Mouse (Mus musculus) adrenal gland, postnatal 36 days (tissue): ENCODE results near the gene Vdac2. TPM values are rescaled to one million over a fixed set of nuclear protein-coding genes. Genes with fewer than 3 reads are reported as not detected.

Source experiments
- DNase-seq, 2 experiments: peaks; one replicate each; pipeline ENCODE4 v3.0.0; 2021; ENCODE audit warnings: mixed read lengths in 1 of 2
- total RNA-seq, 2 experiments: library from RNA; stranded (reverse); gene quantifications; 2 replicates each; pipeline ENCODE4 v1.2.3; 2021

Vdac2 gene
- total RNA-seq, 2 experiments from 2014 or later, result 206 to 231 TPM

DNA sequence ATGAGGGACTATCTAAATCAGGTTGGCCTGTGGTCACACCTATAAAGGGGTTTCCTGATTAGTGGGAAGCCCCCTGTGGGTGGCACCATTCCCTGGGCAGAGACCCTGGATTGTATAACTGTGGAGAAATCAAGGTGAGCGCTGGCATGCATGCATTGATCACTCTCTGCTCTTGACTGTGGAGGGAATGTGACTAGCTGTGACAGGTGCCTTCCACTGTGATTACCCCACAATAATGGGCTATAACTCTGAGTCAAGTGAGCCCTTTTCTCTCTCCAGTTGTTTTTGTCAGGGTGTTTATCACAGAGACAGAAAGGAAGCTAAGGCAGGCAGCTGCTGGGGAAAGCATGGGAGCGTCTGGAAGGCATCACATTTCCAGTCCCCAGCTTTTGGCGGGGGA, 8.8 kb upstream of the Vdac2 start:
- no peak for DNase-seq

DNA sequence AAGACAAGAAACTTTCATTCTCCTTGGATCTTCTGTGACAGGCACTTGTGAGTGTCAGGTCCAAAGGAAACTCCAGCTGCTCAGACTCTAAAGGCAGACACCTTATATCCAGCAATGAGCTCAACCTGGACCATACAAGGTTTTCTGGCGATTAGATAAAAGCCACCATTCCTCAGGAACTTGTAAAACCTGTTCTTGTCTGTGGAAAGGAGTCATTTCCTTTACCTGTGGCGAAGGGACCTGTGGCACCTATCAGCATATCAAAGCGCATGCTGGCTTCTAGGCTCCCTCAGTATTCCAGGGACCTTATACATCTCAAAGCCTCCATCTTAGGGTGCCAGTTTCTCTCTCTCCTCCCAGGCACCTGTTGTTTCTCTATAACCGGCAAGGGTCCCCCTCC, 7.6 kb upstream of the Vdac2 start:
- no peak for DNase-seq

DNA sequence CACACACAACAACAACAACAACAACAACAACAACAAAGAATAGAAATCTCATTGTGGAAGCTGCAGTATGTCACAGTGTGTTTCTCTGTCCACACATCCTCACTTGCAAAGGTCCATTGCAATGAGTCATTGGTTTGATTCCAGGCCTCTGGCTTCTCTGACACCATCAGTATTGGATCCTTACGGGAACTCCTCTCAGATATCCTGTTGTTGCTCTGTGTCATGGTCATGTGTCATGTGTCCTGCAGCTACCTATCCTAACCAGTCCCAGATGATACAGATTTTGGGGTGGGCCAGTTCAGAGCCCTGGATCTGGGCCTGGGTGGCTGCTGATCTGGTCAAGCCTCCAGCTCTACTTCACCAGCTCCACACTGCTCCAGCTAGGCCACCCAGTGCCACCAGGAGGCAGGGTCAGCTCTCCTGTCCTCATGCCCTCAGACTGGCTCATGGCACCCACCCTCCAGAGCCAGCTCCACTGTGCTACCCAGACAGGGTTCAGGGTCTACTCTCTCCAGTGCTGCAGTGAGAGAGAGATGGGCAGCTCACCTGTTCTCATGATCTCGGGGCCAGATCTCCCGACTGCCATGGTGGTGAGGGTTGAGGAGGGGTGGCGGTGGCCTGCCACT, 4.0 kb upstream of the Vdac2 start:
- DNase-seq, result no peak

DNA sequence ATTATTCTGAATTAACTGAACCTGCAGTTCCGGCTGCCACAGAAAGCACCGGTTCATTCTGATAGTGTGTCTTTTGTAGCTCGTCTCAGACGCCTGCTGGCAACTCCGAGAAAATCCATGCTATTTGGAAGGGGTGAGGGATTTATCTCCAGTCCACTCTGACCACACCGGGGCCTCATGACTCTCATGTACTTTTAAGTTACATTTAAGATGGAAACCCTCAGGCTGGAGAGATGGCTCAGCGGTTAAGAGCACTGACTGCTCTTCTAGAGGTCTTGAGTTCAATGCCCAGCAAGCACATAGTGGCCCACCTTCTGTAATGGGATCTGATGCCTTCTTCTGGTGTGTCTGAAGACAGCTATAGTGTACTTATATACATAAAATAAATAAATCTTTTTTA, 2.7 kb upstream of the Vdac2 start:
- DNase-seq, result no peak

DNA sequence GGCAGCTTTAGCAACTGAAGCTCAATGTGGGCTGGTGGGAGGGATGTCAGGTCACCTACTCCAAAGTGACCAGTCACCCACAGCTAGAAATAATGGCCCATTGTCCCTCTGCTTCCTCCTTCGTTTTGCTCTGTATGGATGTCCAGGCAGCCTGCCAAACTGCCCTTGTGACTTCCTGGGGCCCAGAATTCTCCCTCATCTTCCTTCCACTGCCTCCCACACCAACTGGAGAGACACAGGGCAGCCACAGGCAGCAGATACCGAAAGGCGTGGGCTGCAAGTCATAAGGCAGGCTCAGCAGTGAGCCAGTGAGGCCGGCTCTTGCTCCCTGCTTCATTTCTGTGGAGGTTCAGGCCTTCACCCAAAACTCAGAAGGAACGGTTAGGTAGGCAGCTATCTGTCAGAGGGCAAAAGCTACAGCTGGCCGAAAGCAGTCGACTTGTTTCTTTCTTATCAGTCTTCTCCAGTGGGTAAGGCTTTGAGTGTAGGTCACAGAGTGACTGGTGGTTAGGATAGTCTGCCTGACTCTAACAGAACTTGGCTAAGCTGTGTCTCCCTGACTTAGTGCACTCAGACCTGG, 2.2 kb upstream of the Vdac2 start:
- DNase-seq, result peak; percentile 77 to 85

DNA sequence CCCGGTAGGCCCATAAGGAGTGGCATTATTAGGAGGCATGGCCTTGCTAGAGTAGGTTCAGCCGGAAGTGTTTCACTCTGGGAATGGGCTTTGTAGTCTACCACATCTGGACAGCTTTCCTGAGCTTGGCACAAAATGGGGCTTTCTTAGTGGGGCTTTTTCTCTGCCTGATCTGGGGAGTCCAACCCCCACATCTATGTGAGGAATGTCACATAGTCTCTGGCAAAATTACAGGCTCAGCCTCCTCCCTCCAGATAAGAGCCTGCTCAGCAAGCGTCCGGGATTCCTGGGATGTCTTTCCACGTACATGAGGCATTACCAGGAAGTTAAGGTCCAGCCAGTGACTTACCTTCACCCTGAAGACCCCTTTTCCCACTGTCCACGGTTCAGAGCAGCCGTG, 1.1 kb upstream of the Vdac2 start:
- no peak for DNase-seq

DNA sequence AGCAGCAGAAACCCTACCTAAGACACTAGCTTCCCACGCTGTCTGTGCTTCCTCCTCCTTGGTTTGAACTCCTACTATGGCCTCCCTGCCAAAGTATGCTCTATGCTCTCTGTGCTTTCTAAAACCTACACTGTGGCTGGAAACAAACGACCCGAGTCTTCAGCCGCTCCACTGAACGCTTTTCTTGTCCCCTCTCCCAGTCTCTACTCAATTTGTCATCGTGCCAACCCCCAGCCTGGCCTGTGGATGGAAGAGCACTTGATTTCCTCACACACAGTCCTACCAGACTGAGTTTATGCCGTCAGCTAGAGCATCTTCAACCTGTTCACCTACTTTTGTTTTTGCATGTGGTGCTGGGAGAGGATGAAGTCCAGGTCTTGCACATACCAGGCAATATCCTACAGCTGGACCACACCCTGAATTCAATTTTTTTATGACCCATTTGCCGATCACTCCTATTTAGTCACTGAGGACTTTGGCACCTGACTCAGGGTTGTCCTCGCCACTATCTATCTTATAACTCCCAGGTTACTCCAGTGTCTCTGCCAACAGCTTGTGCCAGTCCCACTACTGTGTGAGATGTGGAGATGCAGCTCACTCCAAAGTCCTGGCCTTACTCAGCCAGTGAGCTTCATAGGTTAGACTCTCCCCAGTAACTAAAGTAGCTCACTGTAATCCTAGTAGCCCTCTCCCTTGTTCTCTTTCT, 901 bp downstream of the Vdac2 start:
- no peak for DNase-seq

DNA sequence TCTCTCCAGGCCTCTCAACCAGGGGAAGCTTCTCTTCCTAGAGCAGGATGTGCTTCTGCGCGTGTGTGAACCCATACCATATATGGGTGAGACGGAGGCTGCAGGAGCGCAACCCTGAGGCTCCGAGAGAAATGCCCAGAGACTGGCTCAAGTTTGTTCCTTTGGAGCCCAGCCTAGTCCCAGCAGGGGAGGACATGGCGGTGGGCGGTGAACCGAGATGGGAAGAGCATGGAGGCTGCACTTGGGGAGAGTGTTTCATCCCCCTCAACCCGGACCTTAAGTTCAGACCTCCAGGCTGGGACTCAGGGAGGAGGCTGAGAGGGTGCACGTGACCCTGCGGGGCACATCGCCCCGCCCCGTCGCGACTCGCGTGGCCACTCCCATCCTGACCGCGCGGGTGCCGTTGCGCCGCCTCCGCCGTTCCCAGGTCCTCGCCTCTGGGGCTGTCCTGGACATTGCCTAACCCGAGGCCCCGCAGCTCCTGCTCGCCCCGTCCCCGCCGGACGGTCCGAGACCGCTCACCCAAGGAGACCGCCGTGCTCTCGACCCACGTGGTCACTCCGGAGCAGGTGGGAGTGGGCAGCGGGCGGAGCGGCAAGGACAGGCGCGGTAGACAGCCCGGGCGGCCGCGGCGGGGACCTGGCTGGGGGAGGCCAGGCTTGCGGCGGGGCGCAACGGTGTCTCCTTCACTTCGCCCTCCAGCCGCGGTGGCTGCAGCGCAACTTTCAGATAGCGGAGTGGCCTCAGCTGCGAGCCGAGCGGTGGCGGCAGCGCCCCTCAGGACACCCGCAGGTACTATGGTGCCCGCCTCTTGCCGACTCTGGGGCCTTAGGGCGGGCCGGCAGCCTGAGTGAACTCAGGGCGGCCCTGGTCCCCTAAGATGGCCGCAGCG, 6.1 kb downstream of the Vdac2 start:
- peak; percentile 97 to 98 for DNase-seq

DNA sequence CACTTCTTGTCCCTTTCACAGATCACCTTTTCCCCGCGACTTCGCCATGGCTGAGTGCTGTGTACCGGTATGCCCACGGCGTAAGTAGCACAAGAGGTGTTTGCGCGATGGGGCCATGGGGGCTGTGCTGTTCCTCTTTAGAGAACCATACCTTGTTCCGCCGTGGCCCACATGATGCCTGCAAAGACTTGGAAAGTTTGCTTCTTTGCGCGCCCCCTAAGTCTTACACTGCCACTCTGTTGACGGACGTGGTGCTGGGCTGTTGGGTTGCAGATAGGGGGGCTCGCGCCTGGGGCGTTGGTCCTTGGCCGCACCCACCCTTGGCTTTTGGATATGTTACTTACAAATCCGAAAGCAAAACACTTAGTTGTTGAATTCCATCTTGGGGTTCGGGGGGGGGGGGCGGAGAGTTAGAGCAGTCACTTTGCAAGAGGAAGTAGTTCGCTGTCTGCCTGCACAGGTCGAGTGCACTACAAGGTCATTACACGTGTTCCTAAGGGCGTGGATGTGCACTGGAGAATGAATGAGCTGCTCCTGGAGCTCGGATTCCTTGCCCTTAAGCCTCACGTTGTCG, 6.9 kb downstream of the Vdac2 start:
- DNase-seq, result no peak

DNA sequence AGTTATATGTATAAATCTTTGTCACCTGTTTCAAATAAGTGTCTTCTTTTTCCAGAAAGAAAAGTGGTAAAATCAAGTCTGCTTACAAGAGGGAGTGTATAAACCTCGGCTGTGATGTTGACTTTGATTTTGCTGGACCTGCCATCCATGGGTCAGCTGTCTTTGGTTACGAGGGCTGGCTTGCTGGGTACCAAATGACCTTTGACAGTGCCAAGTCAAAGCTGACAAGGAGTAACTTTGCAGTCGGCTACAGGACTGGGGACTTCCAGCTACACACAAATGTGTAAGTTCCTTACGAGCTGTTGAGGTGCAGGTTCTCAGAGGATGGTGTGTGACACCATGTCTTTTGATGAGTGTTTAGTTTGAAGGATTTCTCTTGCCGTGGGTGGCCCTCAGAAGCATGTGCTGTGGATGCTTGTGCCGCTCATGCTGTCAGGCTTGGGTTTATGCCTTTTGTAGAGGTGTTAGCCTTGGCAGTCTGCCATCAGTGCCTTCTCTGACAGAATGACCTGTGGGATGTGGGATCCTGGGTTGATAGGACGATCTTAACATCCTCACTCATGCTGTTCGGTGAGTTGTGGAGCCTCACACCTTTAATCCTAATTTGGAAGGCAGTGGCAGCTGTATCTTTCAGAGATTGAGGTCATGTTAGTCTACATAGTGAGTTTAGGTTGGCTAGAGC, 13.4 kb downstream of the Vdac2 start:
- DNase-seq, result no peak

DNA sequence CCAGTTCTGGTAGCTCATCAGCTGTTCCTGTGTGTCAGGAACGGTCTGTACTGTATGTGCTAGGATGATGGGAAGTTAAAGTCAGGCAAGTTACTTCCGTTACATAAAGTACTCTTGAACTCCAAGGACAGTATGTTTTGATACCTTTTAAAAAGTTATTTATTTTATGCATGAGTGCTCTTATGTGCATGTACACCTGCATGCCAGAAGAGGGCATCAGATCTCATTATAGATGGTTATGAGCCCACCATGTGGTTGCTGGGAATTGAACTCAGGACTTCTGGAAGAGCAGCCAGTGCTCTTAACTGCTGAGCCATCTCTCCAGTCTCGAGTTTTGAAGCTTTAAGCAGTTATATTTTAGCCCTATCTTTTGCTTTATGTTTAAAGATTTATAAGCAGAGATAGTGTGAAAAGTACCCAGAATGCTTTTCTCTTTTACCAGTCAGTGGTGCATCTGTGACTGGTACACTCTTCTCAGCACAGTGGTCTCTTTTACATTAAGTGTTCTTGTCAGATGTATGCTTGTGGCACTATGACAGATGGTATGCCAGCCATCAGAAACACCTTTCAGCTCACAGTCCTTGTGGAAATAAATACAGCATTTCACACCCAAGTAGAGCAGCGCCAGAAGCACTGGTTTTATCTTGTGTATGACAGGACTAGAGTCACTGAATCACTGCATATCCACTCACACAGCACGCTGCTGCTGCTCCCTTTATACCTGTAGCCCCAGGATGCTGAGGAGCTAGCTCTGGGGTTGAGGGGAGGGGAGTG, 17.0 kb downstream of the Vdac2 start:
- no peak for DNase-seq

DNA sequence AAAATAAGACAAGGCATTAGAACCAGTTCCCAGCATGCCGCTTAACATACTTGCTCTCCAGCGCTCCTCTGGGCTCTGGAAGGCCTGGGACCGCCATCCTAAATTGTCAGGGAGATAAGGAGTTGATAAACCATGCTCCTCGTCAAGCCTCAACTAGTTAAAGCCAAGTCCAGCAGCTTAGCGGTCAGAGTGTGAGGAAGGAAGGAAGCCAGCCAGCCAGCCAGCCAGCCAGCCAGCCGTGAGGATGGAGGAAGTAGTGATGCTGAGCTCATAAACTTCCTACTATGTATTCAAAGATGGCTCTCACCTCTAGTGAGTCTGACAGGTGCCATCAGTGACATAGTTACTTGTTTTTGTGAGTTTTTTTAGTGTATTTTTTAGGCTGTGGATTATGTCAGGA, 18.2 kb downstream of the Vdac2 start:
- DNase-seq, result no peak

DNA sequence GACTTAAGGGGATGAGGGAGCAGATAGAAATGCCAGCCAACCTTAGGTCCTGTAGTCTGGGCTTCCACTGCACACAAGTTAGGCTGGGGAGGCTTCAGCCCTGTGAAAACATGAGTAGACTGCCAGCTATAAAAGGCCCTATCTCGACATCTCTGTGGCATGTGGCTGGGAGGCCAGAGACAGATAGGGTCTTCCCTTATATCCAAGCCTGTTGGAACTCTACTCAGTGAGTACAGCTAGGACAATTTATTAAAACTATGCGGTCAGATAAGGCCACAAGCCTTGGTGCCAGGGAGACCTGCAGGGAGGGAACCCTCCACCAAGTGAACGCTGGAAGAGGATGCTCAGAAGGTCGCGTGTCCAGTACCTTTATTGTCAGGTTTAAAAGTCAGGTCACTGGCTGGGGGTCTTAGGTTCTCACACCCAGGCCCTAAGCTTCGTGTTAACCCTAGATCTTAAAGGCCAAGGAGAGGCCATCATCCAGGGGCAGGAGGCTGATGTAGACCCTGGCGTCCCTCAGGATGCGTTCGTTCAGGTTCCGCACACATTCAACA, 21.9 kb downstream of the Vdac2 start:
- DNase-seq, result no peak

DNA sequence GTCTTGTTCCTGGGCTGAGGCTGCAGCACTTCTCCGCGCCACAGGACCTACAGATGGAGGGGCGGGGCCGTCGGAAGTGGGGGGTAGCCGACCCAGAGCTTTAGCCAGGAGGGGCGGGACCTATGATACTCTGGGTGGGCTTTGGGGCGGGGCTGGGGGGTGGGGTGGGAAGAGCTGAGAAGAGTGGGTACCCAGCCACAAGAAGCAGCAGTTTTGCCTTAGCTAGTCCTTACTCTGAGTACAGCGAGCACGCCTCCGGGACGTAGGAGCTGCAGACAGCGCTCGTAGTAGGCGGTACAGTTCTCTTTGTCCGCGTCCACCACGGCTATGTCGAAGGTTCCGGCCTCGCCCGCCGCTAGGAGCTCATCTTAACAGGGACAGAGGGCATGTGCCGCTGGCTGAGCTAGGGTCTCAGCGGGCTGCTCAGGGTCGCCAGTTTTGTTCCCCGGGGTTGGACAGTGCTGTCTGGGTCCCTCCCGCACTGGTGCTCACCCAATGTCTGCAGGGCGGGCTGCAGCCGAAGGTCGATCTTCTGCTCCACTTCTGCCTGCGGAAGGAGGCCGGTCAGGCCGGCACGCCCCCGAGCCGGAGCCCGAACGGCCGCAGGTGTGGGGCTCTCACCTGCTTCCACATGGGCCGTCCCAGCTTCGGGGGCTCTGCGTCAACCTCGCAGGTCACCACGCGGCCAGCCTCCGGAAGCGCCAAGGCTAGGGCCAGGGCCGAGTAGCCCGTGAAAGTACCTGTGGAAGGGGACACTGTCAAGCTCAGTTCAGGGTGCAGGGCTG, 22.5 kb downstream of the Vdac2 start:
- DNase-seq, result peak; percentile 52 to 62

DNA sequence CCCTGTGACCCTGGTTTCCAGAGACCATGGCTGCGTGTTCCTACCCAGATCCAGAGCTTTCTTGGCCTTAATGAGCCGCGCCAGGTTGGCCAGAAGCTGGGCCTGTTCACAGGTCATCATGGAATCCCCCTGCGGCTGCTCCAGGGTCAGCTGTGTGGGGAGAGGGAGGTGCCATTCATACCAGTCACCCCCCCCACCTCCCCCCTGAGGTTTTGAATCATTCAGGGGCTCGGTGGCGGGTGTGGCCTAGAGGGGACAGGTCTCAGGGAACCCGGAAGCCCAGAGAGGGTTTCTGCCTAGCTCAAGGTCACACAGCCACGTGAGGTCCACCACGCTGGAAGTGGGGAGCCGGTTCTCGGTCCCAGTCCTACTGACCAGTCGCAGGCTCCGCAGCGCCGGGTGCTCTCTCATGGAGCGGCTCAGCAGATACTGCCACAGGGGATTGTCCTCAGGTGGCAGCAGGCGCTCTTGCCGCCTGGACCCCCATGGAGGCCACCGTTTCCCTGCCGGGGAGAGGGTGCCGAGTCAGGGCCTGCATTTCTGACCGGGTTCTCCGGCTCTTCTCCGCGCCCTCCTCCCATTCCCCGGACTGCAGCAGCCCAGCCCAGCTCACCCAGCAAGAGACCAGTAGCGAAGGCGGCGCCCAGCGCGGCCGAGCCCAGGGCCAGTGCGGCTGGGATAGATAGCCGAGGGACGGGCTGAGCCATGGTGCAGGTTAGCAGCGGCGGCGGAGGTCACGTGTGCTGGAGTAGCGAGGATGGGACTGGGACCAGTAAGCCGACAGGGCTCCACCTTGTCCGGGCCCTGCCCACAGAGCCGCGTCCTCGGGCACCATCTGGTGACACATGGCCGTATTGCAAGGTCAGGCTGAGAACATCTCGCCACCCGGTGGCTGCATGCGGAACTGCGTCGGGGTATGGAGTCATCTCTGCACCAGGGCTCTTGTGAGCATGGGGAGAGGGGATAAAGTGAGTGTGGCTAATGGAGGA, 23.4 kb downstream of the Vdac2 start, which contains the start of gene Comtd1:
TSS of gene Comtd1 (minus strand) at position 812 of the 989 bp plus-strand sequence.
- peak; percentile 95 to 96 for DNase-seq

DNA sequence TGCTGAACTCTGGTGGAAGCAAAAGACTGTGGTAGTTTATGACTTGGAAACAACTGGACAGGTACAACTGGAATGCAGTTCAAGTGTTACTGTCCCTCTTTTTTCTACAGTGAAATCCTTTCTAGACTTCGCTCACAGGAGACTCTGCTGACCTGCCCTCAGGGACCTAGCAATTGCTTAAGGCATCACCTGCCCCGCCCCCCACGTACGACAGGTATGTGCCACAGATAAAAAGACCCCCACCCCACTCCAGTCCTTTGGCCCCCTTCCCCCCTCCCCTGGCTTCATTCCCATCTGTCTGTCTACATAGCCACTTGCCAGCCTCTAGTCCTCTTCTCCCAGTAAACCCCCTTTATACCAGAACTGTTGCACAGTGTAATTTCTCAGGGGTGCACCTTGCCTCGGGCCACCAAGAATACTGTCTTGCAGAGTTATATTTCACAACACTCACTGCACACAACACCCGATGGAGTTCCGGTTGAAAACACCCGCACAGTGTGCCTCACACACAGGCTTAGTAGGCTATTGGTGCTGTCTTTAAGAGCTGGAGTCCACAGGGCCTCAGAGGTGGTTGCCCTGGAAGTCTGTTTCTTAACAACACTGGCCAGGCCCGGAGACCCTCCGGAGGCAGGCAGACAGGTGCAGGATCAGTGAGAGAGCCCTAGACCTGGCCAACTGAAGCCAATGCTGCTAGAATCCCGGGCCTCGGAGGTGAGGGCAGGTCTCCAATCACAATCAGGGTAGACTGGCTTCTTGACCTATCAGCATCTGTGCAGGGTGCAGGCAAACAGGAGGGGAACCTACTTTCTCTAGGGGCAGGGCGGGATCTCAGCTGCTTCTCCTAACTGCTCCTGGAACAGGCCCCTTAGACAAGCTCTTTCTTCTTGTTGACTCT, 24.7 kb downstream of the Vdac2 start:
- DNase-seq, result no peak

DNA sequence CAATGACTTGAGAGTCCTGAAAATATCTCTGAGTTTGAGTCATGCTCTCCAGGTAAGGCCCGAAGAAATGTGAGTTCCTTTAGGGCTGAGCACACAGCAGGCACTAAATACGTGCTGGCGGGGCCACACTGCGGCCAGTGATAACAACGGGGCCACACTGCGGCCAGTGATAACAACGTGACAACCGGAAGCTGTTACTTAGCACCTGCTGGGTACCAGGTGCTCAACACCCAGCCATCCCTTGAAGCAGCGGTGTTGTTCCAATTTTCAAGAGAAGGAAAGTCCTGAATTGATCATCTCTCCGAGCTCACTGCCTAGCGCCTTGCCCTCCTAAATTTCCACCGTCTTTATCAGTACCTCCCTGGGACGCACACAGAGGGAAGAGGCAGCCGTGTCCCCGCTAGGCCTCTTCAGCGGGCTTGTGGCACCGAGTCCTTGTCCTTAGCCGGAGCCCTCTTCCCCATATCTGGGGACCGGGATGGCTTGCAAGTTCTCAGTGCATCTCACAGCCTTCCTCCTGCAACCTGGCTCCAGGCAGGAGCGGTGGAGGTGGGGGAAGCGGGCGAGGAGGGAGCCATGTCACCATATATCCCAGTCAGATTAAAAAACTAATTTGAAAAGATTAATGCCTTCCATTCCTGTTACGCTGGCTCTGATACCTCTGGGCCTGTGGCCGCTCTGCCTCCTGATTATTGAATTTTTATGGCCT, 25.5 kb downstream of the Vdac2 start:
- DNase-seq, result no peak
